Mouse (Mus musculus) stomach, embryonic 16.5 days (tissue): ENCODE measurements around the gene Aldh3b1. TPM values are rescaled to one million over a fixed set of nuclear protein-coding genes. Genes with fewer than 3 reads are reported as not detected.
A peak's percentile ranks its signal among the peaks of the same experiment; 100 is the strongest.

Experiments
- ATAC-seq: fragments of 200-750 bp; cut with Nextera tagmentation; 2 replicates; pipeline ENCODE4 v1.8.0; 2017; ENCODE audit warnings: moderate number of reproducible peaks, moderate TSS enrichment; ENCODE audit not compliant: insufficient read depth, low FRiP score
- H3K27ac ChIP-seq: fragments of 300-500 bp; sonication (generic); 2 replicates; pipeline ENCODE4 v1.5.1; 2014; ENCODE audit warnings: low read length
- H3K27me3 ChIP-seq: fragments of 300-500 bp; sonication (generic); 2 replicates; pipeline ENCODE4 v1.6.1; 2014; ENCODE audit warnings: low read length, control low read depth, mixed read lengths; ENCODE audit not compliant: control insufficient read depth, insufficient read depth
- H3K36me3 ChIP-seq: fragments of 300-500 bp; sonication (generic); 2 replicates; pipeline ENCODE4 v1.6.1; 2014; ENCODE audit warnings: low read length; ENCODE audit not compliant: control insufficient read depth, insufficient read depth
- H3K4me1 ChIP-seq: fragments of 300-500 bp; sonication (generic); 2 replicates; pipeline ENCODE4 v1.6.1; 2014; ENCODE audit warnings: low read length, control low read depth, mixed read lengths; ENCODE audit not compliant: control insufficient read depth, insufficient read depth
- H3K4me2 ChIP-seq: fragments of 300-500 bp; sonication (generic); 2 replicates; pipeline ENCODE4 v1.6.1; 2014; ENCODE audit warnings: low read depth, low read length, mixed read lengths
- H3K4me3 ChIP-seq: fragments of 300-500 bp; sonication (generic); replicated peaks from 2 replicates; pipeline ENCODE4 v1.5.1; 2014; ENCODE audit warnings: mild to moderate bottlenecking, low read length
- H3K9ac ChIP-seq: fragments of 300-500 bp; sonication (generic); 2 replicates; pipeline ENCODE4 v1.6.1; 2014; ENCODE audit warnings: low read length
- H3K9me3 ChIP-seq: fragments of 300-500 bp; sonication (generic); replicated peaks from 2 replicates; pipeline ENCODE4 v1.6.1; 2016; ENCODE audit warnings: low read length, control low read depth; ENCODE audit not compliant: control insufficient read depth
- WGBS: fragments of 180-500 bp; shearing (Covaris S2); extraction: QIAGEN DNeasy Blood & Tissue Kit; methylation state at CpG from one replicate; pipeline ENCODE4 v1.1.7; 2014; 5-methylcytosine and 5-hydroxymethylcytosine counted together
- polyA plus RNA-seq: library from polyadenylated mRNA; unstranded; fragments of >200 nt; fragmentation: Nextera tagmentation; extraction: Ambion mirVana; gene quantifications from 2 replicates; pipeline ENCODE4 v1.2.1, GENCODE M21; 2015

The Aldh3b1 gene
- polyA plus RNA-seq, 1 experiment from 2014 or later: 4.9 TPM

GRCm38 (mm10) chr19:3931716-3932115, 2.1 kb upstream of the Aldh3b1 start:
- Histone ChIP-seq H3K4me2 (no peak overlapping the region), H3K36me3 (no peaks in the 10 kb centered on the region), H3K27ac (no peak overlapping the region), H3K4me1 (peaks cover 31% of the 10 kb centered on the region), H3K9ac (no peak overlapping the region), H3K27me3 (no peaks in the 10 kb centered on the region), H3K4me3 (no peak overlapping the region), H3K9me3 (no peaks in the 10 kb centered on the region)
- WGBS: 83% methylated on average over 9 of the region's 9 CpGs
- ATAC-seq: no peak

GRCm38 (mm10) chr19:3930262-3931057, 852 bp upstream of the Aldh3b1 start:
- Histone ChIP-seq H3K4me1 (peaks cover 22% of the 10 kb centered on the region), H3K36me3 (no peaks in the 10 kb centered on the region), H3K27ac (peak overlapping the region; percentile 77), H3K4me3 (no peak overlapping the region), H3K4me2 (no peak overlapping the region), H3K9me3 (no peaks in the 10 kb centered on the region), H3K27me3 (no peaks in the 10 kb centered on the region), H3K9ac (no peak overlapping the region)
- 63% methylated on average over 21 of the region's 21 CpGs for WGBS
- ATAC-seq: no peak

- no peak for ATAC-seq
- Histone ChIP-seq H3K27me3 (no peaks in the 10 kb centered on the region), H3K9me3 (no peaks in the 10 kb centered on the region), H3K27ac (peak overlapping the region; percentile 77; the same call in 1 of the 2 replicates), H3K9ac (no peak overlapping the region), H3K36me3 (no peaks in the 10 kb centered on the region), H3K4me2 (no peak overlapping the region; the same call in 1 of the 2 replicates), H3K4me3 (no peak overlapping the region), H3K4me1 (peaks cover 18% of the 10 kb centered on the region; the same call in 1 of the 2 replicates)
- 78% methylated on average over 4 of the region's 4 CpGs for whole genome bisulfite sequencing
Measured at GRCm38 (mm10) chr19:3928779-3929178, 829 bp downstream of the Aldh3b1 start.

- H3K4me2 ChIP-seq: no peak overlapping the region
- no peak for ATAC-seq
- no peaks in the 10 kb centered on the region for H3K27me3 ChIP-seq
- no peaks in the 10 kb centered on the region for H3K36me3 ChIP-seq
- H3K4me3 ChIP-seq: no peak overlapping the region
- H3K9ac ChIP-seq: no peak overlapping the region
- no peak overlapping the region for H3K27ac ChIP-seq
- no peaks in the 10 kb centered on the region for H3K9me3 ChIP-seq
- peaks cover 23% of the 10 kb centered on the region; the same call in 1 of the 2 replicates for H3K4me1 ChIP-seq
- WGBS: 81% methylated on average over 4 of the region's 4 CpGs
Measured at GRCm38 (mm10) chr19:3927989-3928388, 1.6 kb downstream of the Aldh3b1 start.

GRCm38 (mm10) chr19:3926685-3927084, 2.9 kb downstream of the Aldh3b1 start:
- Histone ChIP-seq H3K27me3 (no peaks in the 10 kb centered on the region), H3K9ac (no peak overlapping the region), H3K4me2 (no peak overlapping the region), H3K9me3 (no peaks in the 10 kb centered on the region), H3K27ac (no peak overlapping the region), H3K4me1 (peaks cover 23% of the 10 kb centered on the region; the same call in 1 of the 2 replicates), H3K4me3 (no peak overlapping the region), H3K36me3 (no peaks in the 10 kb centered on the region)
- WGBS: 65% methylated on average over 6 of the region's 6 CpGs
- no peak for ATAC-seq

GRCm38 (mm10) chr19:3926279-3926678, 3.3 kb downstream of the Aldh3b1 start:
- Histone ChIP-seq H3K4me1 (peaks cover 23% of the 10 kb centered on the region; the same call in 1 of the 2 replicates), H3K36me3 (no peaks in the 10 kb centered on the region), H3K27ac (no peak overlapping the region), H3K4me2 (no peak overlapping the region), H3K27me3 (no peaks in the 10 kb centered on the region), H3K9ac (no peak overlapping the region), H3K9me3 (no peaks in the 10 kb centered on the region), H3K4me3 (no peak overlapping the region)
- WGBS: 56% methylated on average over 3 of the region's 3 CpGs
- no peak for ATAC-seq

- 81% methylated on average over 6 of the region's 6 CpGs for WGBS
- Histone ChIP-seq H3K4me2 (no peak overlapping the region), H3K36me3 (no peaks in the 10 kb centered on the region), H3K27me3 (no peaks in the 10 kb centered on the region), H3K27ac (no peak overlapping the region), H3K9ac (no peak overlapping the region), H3K4me3 (no peak overlapping the region), H3K9me3 (no peaks in the 10 kb centered on the region), H3K4me1 (peaks cover 23% of the 10 kb centered on the region; the same call in 1 of the 2 replicates)
- ATAC-seq: no peak
Measured at GRCm38 (mm10) chr19:3925859-3926258, 3.7 kb downstream of the Aldh3b1 start.

- no peak overlapping the region for H3K27ac ChIP-seq
- no peak overlapping the region for H3K9ac ChIP-seq
- 89% methylated on average over 7 of the region's 7 CpGs for WGBS
- H3K36me3 ChIP-seq: no peaks in the 10 kb centered on the region
- no peak for ATAC-seq
- no peak overlapping the region for H3K4me3 ChIP-seq
- H3K4me1 ChIP-seq: peaks cover 13% of the 10 kb centered on the region; the same call in 1 of the 2 replicates
- no peak overlapping the region for H3K4me2 ChIP-seq
- no peaks in the 10 kb centered on the region for H3K27me3 ChIP-seq
- no peaks in the 10 kb centered on the region for H3K9me3 ChIP-seq
Measured at GRCm38 (mm10) chr19:3924868-3925267, 4.7 kb downstream of the Aldh3b1 start.

GRCm38 (mm10) chr19:3924190-3924589, 5.4 kb downstream of the Aldh3b1 start:
- ATAC-seq: no peak
- Histone ChIP-seq H3K9ac (no peak overlapping the region), H3K27me3 (no peaks in the 10 kb centered on the region), H3K4me3 (no peak overlapping the region), H3K4me2 (no peak overlapping the region), H3K9me3 (no peaks in the 10 kb centered on the region), H3K4me1 (peaks cover 8% of the 10 kb centered on the region; the same call in 1 of the 2 replicates), H3K27ac (peak overlapping the region; percentile 34), H3K36me3 (no peaks in the 10 kb centered on the region)
- WGBS: 74% methylated on average over 8 of the region's 8 CpGs
